Mouse (Mus musculus) heart, adult 2 months (tissue): Measurements from ENCODE around the gene Cyp27a1.

Source experiments
- CTCF ChIP-seq: fragments of 200-600 bp; IDR thresholded peaks from 2 replicates; pipeline ENCODE4 v1.8.1; 2022; ENCODE audit warnings: antibody characterized with exemption, mild to moderate bottlenecking, moderate library complexity
- POLR2A ChIP-seq: fragments of 200-500 bp; IDR thresholded peaks from 2 replicates; pipeline ENCODE4 v1.6.1; 2011; ENCODE audit warnings: mild to moderate bottlenecking, low read depth, low read length, control low read depth; ENCODE audit not compliant: insufficient read depth

- TF ChIP-seq CTCF: no peak
- TF ChIP-seq POLR2A: no peak
These were observed 57.5 kb downstream of the Cyp27a1 start for GRCm38 (mm10) chr1:74770727-74771466.
